Mouse (Mus musculus): ENCODE measurements around the gene Bcl2l13.

Gene Bcl2l13

DNA sequence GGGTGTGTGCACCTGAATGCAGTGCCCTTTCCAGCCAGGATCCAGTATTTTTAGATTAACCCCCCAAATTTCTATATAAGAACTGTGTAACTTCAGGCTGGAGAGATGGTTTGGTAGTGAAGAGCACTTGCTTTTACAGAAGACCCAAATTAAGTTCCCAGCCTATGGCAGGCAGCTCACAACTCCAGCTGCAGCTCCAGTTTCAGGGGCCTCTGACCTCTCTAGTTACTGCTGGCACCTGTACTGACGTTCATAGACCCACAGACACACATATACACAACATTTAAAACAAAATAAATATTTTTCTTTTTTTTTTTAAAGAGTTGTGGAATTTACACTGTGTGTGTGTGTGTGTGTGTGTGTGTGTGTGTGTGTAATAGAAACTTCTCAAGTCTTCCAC, 93.4 kb downstream of the Bcl2l13 start:
- in situ Hi-C loops (cut with MboI, MseI): no loop called here

DNA sequence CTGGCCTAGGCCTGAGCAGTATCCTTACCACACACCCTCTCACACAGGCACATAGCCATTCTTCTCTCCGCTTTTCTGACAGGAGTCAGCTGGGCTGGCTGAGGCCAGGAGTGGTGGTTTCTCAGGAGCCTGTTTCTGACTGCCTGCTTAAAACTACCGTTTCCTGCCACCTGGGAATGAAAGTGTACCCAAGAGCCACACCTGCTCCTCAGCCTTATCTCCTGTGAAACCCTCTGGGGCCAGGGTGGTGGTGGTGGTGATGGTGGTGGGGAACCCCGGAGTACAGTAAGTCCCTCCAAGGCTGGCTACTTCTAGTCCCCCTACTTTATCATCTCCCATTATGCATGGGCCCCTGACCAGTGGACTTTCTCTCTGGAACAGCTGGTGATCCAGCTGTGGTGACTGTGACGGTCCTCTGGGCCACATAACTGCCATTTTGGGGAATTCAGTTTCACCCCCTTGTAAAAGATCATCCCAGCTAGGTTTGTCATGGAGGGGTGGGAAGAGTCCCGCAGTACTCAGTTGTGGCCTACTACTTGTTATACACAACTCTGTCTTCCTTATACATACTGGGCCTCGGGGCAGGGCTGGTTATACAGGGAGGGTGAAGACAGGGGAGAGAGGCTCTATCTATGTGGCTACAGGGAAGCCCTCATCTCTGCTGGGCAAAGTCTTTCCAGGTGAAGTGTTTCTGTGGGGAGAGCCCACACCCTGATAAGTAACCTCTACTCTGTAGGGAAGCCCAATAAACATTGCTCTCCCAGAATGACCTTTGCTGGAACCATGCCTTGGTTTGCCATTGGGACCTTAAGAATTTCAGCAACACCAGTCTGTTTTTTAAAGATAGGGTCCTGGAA, 94.7 kb downstream of the Bcl2l13 start:
- in situ Hi-C loops (cut with MboI, MseI): no loop called here

DNA sequence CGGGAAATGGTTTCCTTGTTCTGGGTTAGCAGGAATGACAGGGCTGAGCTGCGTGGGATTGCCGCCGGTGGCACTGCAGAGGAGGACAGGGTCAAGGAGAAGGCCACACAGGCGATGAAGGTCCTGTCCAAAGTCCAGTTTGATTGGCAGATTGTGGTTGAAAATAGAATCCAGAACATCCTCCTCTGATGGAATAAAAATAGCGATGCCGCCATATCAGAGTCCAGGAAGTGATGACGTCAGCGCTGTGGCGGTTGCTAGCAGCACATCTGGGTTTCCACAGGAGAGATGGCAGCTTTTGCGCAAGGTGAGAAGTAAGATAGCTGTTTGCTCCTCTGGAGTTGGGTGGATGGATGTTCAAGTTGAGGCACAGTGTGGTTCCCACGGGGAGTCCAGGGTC, 96.6 kb downstream of the Bcl2l13 start:
- in situ Hi-C loops (cut with MboI, MseI): no loop called here

DNA sequence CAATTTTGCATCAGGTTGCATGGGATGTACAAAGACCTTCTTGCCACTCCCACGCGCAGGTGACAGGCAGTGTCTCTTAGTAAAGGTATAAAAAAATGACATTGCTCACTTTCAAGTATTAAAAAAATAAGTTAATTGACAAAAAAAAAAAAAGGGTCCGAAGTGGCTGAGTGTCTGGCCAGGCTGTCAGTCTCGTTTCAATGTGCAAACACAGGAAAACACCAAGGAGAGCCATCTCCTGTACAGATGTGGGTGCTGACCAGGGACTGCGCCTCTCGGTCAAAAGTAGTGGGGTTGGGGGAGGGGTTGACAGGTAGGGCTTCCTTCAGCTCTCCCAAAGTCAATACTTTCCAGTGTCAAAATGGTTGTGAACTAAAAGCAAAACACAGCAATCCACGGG, 97.7 kb downstream of the Bcl2l13 start:
- in situ Hi-C loops (cut with MboI, MseI): no loop called here

DNA sequence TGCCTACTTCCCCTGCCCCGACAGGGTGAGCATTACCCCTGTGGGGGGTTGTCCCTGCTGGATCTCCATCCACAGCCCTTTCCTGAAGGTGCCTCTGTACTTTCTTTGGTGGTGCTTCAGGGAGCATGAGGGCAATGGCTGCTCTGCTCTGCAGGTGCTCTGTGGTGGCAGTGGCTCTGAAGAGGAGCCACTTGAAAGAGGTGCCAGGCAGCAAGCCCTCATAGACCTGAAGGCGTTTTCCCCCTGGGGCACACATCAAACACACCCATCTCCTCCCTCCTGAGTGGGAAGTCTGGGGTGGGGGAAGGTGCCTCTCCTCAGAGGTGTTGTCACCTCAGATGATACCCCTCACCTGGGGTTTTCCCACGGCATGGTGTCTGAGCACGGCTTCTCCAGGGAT, 98.2 kb downstream of the Bcl2l13 start:
- in situ Hi-C loops (cut with MboI, MseI): no loop called here

DNA sequence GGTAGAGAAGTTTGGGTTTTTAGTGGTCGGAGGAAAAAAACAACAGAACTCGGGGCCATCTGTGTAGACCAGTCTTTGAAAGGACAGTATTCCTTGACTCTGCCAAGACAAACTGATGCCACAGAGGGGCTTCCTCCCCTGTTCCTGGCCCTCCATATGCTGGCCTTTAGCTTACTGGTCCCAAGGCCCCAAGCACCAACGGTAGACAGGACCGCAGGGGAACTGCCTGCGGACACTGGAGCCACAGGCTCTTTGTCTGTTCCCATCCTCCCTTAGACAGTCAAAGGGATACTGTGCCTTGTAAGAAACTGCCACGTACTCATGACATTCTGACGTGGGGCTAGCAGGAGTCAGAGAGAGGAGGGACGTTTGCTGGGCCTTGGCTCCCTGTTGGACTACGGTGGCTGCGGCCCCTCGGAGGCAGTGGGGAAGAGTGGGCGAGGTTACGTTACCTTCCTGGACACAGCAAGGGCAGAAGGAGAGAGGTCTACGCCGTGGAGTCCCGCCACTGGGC, 101.1 kb downstream of the Bcl2l13 start:
- in situ Hi-C loops (cut with MboI, MseI): no loop called here

DNA sequence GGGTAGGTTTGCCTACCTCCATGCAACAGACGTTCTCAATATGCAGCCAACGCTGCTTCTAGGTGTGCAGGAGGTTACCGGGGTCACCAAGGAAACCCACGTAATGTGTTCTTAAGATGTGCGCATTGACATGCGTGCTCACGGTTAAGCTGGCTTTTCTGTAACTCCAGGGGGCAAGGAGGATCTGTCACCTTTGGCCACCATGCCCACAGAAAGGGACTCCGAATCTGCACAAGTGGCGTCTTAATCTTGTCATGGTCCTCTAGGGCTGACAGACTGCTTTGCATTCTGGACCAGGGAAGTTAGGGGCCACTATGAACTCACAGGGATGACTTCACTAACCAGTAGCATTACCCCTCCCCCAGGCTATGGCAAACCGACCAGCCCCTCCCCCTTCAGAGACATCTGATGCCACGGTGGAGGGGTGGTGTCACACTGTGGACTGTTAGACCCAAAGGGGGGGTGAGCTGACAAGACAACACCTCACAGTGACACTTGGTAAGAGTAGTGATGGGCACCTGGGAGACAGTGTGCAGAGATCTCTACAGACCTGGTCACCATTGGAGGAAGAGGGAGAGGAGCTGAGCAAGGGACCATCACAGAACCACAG, 102.1 kb downstream of the Bcl2l13 start:
- in situ Hi-C loops (cut with MboI, MseI): no loop called here

DNA sequence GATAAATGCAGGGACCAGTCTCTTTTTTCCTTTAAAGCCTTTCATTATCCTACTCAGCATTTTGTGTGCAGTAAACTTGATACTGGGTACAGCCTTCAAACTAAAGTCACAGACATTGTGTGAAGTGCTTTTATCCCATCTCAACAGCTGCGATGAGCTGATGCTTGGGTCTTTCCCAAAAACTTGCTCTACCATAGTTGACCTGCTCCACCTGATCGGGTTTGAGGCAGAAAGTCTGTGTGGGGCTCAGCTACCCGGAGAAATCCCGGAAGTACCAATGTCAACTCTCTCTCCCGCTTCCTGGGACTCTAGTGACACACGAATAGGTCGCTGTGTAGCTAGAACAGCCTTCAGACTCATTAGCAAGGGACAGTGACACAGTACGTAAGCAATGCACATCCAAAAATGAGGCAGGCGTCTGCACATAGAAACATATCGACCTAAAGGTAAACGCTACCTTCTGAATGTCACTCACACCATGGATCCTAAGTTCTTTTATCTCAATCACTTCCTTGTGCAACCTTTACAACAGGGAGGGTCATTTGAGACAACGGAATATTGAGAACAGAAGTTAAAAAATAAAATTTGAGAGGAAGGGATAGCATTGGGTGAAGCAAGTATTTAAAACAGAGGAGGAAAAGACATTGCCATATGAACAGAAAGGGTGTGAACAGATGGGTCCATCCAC, 102.9 kb downstream of the Bcl2l13 start:
- in situ Hi-C loops (cut with MboI, MseI): no loop called here

DNA sequence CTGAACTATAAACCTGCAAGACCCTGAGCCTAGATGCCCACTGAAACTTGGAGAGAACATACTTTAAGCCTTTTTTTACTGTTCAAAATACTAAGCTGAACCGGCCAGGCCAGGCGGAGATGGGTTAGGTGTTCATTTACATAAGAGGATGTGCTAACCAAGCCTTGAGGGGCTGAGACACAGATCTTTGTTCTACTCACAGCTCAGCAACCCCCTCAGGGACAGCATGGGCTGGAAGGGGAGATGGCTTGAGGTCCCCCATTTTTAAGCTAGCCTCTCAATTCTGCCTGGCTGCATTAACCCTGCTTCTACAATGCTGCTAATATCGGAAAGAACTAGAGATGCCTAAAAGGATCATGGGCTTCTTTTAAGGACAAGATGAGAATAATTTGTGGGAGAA, 103.8 kb downstream of the Bcl2l13 start:
- in situ Hi-C loops (cut with MboI, MseI): no loop called here

DNA sequence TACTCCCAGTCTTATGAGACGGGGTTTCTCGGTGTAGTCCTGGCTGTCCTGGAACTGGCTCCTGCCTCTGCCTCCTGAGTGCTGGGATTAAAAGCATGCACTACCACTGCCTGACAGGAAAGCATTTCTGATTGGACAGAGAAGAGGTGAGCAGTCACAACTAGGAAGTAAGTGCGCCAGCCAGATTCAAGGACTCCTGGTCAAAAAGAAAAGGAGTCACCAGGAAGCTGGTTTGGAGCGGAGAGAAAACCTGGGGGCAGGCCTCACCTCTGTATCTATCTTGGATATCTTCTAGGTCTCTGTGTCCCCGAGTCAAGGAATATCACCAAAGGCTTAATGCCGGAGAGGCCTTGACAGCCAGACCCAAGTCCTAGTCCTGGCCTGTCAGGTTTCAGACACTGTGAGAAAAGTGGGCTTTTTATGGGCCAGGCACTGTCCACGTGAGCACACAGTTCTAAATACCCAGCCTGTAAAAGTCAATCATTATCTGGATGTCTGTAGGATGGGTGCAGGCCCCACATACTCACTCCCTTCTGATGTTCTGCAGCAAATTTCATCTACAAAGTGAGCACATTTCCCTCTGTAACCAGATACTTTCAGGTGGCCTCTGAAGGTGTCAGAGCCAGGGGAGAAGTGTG, 104.6 kb downstream of the Bcl2l13 start:
- in situ Hi-C loops (cut with MboI, MseI): no loop called here

DNA sequence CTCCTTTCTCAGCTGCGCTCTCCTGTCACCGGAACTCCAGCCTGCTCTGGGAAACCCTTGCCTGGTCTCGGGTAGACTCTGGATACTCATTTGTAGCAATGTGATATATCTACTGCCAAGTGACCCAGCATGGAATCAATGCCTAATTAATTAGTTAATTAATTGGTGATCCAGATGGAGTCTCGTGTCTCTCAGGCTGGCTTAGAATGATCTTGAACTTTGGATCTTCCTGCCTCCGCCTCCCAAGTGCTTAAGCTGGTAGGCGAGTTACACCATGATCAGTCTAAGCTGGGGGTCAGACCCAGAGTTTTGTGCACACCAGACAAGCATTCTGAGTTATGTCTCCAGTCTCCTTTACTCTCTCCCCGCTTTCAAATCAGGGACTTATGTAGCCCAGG, 105.1 kb downstream of the Bcl2l13 start:
- in situ Hi-C loops (cut with MboI, MseI): no loop called here

DNA sequence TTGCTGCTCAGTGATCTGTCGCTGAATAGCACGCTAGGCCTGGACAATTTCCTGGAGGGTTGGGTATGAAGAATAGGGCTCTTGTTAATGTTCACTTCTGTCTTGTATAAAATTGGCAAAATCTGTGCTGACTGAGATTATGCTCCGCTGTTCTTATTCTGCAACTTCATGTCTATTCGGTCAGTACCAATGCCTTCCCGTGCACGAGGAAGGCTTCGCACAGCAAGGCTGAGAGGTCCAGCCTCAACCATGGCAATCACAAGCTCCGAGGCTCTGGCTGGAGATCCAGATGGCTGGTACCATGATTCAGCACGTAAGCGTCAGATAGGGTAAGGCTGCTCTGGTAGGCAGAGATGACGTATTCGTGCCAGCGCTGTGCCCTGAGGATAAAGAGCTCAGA, 105.6 kb downstream of the Bcl2l13 start:
- in situ Hi-C loops (cut with MboI, MseI): no loop called here

Data from T-helper 1 cell (primary cell).